Mouse (Mus musculus) lung, postnatal 0 days (tissue): Measurements from ENCODE around the gene Klhl25.

ENCODE experiments used
- CTCF ChIP-seq: IDR thresholded peaks from 2 replicates; pipeline ENCODE4 v1.5.1; 2016; ENCODE audit warnings: antibody characterized with exemption, mild to moderate bottlenecking
- EP300 ChIP-seq: IDR thresholded peaks from 2 replicates; pipeline ENCODE4 v1.6.1; 2016; ENCODE audit warnings: antibody characterized with exemption, mild to moderate bottlenecking, control low read depth

DNA sequence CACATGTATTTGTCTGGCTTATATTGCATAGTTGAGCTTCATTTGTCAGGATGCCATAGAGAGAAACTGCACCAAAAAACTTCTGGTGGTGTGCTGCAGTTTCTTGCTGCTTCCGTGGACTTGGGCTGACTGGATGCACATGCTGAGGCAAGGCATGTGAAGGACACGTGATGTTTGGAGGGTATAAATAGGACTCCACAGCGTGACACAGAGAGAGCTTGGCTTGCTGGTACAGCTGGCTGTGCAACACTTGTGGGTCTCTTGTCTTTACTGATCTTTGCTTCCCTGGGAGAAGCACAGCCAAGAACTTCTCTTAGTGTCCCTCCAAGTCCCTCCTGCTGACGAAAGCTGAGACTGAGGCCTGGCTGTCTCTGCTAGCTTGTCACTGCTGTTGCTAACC, 69.6 kb downstream of the Klhl25 start:
- TF ChIP-seq CTCF = no peak
- TF ChIP-seq EP300 = no peak
